Mouse (Mus musculus): ENCODE results near the gene 5730409E04Rik.

GRCm38 (mm10) chr4:126655356-126655755, 45.7 kb downstream of the 5730409E04Rik start:
- TF ChIP-seq POLR2A (IDR thresholded peaks at IDR 0.05; ENCODE audit: borderline replicate concordance, low read depth, low read length) (no peak), CTCF (IDR thresholded peaks at IDR 0.05; ENCODE audit: low read depth, low read length) (no peak)

All from bone marrow macrophage, adult 2 months (primary cell).